Mouse (Mus musculus): ENCODE measurements around the gene Txndc8.
A peak's percentile ranks its signal among the peaks of the same experiment; 100 is the strongest.

Txndc8 gene

DNA sequence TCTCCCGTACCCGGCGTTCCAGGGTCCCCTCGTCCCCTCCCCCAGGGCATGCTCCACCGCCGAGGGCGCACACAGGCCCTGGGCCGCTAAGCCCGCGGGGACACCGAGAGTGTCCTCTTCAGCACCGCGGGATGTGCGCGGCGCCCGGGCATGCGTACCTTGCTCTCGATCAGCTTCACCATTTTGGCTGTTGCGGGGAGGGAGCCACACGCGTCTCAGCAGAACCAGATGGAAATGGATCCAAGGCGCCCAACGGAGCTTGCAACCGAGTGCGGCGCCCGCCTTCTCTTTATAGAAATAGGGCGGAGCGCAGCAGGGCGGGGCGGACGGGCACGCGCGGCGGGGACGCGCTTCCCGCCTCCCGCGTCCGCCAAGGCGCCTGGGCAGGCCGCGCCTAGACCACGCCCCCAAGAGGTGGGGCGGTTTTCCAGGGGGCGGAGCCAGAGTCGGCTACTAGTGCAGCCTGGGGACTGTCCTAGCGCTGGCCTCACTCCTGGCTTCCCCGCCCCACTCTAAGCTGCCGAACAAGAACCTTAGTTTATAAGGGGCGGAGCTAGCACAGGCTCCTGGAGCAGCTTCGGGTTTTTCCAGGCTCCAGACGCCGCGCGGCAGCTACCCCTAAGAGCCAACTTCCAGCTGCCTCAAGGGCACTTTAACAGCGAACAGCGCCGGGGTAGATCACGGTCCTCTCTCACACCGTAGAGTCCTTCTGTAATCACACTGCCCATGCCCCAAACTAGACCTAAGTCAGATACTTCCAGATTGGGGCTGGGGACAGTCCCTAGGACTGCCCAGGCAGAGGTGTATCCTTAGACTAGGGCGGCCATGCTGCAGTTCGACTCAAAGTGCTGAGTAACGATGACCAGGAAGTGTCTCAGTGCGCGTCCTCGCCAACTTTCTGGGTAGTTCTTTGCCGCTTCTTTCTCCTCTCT, 52.6 kb downstream of the Txndc8 start, which contains the start of gene Txn1:
Gene Txn1 (minus strand): TSS at position 383 of the 932 bp plus-strand sequence.
- DNase-seq (ENCODE audit: low spot score) = peak; percentile 97

DNA sequence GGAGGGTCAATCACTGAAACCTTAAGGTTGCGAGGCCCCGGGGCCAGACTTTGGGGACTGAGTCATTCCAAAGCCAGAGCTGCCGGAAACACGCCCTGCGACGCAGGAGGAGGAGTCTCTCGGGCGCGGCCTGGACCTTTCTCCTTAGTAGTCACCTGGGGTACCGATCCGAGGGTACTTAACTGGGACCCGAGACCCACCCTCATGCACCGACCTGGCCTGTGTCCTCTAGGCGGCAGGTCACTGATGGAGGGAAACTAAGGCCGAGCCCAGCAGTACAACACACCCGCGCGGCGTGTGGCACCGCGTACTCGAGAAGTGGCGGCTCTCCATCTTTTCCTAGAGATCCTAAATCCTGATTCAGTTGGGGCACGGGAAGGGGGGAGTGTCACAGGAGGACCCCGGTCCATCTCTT, 53.4 kb downstream of the Txndc8 start:
- DNase-seq (ENCODE audit: low spot score) = peak; percentile 72

DNA sequence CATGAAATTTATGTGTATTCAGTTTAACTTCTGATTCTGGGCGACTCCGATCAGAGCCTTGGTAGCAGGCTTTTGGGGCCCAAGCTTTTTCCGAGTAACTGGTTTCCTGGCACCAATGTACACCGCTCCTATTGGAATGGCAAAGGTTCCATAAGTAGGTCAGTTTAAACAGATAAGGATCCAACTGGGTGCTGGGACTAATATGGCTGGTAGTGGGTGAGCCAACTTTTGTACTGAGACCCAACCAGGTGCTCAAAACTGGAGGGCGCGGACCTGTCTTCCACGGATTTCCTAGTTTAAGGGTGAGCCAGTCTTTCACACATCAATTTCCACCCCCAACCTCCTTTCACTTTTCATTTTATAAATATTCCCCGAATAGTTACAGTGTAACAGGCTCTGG, 53.9 kb downstream of the Txndc8 start:
- no peak for DNase-seq (ENCODE audit: low spot score)

DNA sequence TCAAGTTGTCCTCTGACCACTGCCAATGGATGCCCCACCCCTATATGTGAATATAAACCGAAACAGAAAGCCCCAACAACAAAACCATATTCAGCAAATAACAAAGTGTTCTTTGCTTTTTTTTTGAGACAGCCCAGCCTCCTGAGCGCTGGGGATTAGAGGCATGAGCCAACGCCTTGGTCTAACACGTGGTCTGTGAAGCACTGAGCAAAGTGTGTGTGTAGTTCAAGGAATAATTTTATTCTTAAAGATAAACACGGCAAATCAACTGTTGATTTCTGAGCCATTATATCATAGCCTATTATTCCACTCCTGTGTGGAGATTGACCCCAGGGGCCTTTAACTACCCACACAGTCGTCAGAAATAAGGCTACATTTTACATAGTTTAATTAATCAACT, 54.3 kb downstream of the Txndc8 start:
- peak; percentile 50 for DNase-seq (ENCODE audit: low spot score)

DNA sequence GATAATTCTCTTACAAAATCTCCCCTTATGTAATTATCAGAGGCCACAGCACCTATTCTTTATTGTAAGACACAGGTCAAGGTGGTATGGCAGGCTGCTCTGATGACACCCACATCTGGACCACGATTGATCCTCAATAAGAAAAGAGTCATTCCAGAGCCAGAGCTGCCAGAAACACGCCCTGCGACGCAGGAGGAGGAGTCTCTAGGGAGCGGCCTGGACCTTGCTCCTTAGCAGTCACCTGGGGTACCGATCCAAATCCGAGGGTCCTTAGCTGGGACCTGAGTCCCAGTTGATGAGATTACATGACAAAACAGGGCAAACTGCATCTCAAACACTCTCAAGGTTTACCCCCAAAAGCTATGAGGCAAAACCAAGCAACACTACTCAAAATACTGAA, 55.1 kb downstream of the Txndc8 start:
- no peak for DNase-seq (ENCODE audit: low spot score)

DNA sequence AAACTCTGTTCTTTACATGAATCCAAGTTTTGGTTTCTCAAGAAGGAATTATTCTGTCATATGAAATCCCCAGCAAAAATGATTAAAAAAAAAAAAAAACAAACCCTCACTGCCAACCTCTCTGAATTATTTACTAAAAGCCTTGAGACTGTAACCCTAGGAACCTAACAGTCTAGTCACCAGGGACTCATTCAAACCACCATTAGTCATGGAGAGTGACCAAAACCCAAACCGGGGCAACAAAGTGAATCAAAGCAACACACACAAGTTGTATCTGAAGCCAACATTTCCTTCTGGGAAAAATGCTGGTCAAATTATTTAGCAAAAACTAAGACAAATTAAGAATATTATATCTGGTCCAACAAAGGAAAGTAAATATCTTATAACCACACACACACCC, 56.0 kb downstream of the Txndc8 start:
- DNase-seq (ENCODE audit: low spot score) = peak; percentile 48

DNA sequence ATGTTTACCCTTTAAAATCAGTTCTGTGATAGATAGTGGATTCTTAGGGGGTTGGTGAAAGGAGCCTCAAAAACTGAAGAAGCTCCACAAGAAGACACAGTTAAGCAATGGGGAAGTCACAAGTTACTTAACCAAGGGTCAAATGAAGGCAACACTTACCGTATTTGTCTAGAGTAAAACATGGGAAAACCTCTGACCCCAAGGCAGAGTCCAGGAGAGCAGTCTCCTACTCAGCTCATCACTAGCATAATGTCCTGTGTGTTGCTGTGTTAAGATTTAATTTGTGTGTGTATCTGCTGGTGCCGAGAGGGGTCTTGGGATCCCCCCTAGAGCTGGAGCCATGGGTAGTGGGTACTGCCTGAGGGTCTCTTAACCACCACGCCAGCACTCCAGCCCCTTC, 56.5 kb downstream of the Txndc8 start:
- no peak for DNase-seq (ENCODE audit: low spot score)

DNA sequence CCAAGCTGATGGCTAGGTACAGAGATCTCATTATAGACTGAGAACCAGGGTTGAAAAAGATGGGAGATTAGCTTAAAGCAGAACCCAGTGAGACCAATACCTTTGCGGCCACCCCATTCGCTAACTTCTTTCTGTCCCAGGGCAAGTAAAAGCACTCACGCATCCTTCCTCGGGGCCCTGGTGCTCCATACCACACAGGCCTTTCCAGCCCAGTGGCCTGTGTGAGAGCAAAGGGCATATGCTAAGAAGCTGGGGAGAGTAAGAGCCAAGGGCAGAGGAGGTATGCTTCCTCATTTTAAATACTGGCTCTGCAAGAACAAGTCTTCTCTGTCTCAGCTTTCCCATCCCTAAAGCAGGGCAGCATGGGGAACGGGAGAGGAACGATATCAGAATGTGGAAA, 59.1 kb downstream of the Txndc8 start:
- DNase-seq (ENCODE audit: low spot score) = no peak

DNA sequence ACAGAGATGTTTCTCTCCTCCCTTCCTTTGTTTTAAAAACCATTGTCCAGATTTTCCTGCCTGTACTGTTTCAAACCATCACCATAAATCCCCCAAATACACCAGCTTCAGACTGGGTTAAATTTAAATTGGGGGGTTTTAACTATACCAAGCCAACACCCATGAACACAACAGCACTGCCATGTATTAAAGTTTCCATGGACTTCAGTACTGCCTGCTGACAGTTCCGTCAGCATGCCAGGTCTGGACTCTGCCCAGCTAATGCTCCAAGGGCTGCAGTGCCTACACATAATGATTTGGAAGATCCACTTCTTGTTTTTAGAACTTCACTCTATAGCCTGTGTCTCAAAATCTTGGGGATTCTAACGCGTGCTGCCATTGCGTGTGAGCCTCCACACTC, 61.4 kb downstream of the Txndc8 start:
- DNase-seq (ENCODE audit: low spot score) = no peak

DNA sequence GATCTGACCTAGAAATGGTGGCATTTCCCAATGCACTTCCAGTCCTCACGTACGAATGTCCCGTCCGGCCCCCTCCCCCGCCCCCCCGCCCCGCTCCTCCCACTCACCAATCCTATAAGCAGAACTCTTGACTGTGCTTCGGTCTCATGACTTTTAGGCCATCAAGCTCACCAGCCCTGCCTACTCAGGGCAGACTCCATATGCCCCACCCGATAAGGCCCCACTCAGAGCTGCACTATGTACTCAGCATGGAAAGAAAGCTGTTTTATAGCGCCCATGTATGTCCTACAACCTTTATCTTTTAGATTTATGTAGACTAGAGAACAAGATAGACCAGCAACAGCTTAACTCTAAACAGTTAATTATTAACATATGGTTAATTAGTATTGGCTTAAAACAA, 61.9 kb downstream of the Txndc8 start:
- DNase-seq (ENCODE audit: low spot score) = no peak

DNA sequence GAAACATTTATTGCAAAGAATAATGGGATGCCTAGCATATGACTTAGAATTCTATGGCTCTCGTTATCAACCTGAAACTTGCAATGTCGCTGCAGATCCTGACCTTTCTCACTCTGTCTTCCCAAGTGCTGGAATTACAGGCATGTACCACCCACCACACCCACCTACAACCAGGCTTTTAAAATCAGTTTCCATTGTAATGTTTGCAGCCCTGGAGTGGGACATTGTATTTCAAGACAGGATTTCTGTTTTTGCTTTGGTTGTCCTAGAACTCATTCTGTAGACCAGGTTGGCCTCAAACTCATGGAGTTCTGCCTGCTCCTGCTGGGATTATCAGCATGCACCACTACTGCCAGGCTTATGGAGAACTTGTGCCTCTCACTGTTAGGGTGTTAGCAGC, 66.0 kb downstream of the Txndc8 start:
- no peak for DNase-seq (ENCODE audit: low spot score)

DNA sequence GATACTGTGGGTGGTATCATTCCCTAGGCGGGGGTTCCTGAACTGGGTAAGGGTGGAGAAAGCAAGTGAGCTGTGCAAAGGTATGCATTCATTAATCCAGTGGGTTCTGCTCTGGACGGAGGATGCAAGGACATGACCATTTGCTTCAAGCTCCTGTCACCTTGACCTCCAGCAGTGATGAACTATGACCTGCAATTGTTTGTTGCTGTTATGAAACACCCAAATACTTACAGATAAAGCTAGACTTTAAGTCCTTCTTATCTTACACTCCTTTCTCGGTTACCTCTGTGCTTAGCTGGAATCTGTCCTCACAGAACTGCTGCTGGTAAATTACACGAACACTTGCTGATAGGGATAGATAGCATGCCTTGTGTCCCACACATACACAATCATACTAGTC, 68.3 kb downstream of the Txndc8 start:
- no peak for DNase-seq (ENCODE audit: low spot score)

DNA sequence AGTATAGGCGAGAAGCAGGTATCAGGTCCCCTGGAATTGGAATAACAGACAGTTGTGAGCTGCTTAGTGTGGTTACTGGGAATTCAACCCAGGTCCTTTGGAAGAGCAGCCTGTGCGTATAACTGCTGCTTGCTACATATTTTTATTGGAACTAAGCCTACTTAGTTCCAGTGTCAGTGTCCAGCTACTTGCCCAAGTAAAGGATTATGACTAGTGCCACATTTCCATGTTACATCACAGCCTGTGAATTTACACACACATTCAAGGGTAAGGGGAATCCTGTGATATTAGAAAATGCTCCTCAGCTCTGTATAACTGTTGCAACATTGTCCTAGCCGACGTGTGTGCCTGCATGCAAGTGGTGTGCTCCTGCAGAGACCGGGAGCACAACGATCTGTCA, 71.6 kb downstream of the Txndc8 start:
- peak; percentile 80 for DNase-seq (ENCODE audit: low spot score)

DNA sequence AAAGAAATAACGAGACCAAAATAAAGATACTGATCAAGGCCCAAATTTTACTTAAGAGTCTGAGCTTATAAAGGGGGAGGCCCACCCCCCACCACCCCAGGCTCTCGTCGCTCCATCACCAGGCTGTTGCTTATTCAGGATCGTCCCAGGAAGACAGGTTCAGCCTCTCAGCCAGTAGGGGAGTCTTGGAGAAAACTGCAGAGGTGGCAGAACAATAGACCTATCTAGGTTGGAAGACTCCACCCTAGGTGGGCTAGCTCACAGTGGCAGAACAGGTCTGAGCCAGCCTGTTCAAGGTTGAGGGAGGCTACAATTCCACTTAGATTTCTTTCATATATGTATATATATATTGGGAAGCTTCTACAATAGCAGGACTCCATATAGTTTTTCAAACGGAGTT, 74.7 kb downstream of the Txndc8 start:
- DNase-seq (ENCODE audit: low spot score) = no peak
